Mouse (Mus musculus): ENCODE results near the gene Atg5.

DNA sequence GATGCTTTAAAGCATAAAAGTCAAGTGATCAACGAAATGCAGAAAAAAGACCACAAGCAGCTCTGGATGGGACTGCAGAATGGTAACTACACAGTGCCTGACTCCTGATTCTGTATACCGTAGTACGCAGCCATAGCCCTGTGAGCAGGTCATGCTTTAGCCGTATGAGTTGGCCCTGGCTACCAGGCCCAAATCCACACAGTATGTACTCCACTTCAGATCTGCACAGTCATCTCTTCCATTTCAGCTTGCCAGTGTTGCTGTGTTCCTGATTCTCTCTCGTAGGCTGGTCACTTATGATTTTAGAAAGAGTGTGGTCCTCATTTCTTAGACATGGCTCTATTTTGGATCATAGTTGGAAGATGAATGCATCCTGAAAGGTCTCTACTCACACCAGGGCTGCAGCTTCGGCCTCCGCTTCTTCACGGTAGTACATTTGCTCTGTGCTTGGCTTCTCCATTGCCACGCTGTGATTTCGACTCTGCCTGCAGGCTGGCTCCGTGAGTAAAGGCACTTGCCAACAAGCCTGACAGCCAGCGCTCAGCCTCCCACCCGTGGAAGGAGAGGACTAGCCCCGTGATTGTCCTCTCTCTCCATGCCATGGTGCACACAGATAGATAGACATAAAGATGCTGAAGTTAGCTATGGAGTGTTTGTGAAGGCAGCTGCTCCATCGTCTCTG, 35.6 kb downstream of the Atg5 start:
- TF ChIP-seq POLR2A (IDR thresholded peaks at IDR 0.05; ENCODE audit: insufficient read length, low read depth): no peak
- TF ChIP-seq MYOD1 (IDR thresholded peaks at IDR 0.05; ENCODE audit: control insufficient read depth in 1 of 3, insufficient read length in 2 of 3, low read depth in 2 of 3): no peak
- TF ChIP-seq TCF12 (IDR thresholded peaks at IDR 0.05; ENCODE audit: insufficient read depth, poor library complexity, severe bottlenecking): no peak
- TF ChIP-seq MYOG (IDR thresholded peaks at IDR 0.05; ENCODE audit: control insufficient read depth in 1 of 3, insufficient read depth in 1 of 3, insufficient read length in 2 of 3, low read depth in 2 of 3): no peak
- TF ChIP-seq E2F4 (IDR thresholded peaks at IDR 0.05; ENCODE audit: insufficient read depth): no peak
- TF ChIP-seq TCF3 (IDR thresholded peaks at IDR 0.05; ENCODE audit: insufficient read length, low read depth): no peak
- no peak for TF ChIP-seq MAX (IDR thresholded peaks at IDR 0.05; ENCODE audit: low read depth)
- no peak for TF ChIP-seq CEBPB (IDR thresholded peaks at IDR 0.05; ENCODE audit: insufficient read depth, poor library complexity, severe bottlenecking)
- TF ChIP-seq REST (IDR thresholded peaks at IDR 0.05; ENCODE audit: insufficient read depth, insufficient read length): no peak
- TF ChIP-seq POLR2AphosphoS2 (IDR thresholded peaks at IDR 0.05; ENCODE audit: insufficient read length, low read depth): no peak
- TF ChIP-seq USF1 (IDR thresholded peaks at IDR 0.05; ENCODE audit: low read depth): no peak

All from myocyte (in vitro differentiated cells).